Mouse (Mus musculus) MEL (cell line): Measurements from ENCODE around the gene Mxra7. TPM values are rescaled to one million over a fixed set of nuclear protein-coding genes. Genes with fewer than 3 reads are reported as not detected.

Experiments used
- DNase-seq: peaks from one replicate; pipeline ENCODE4 v3.0.0; 2011; ENCODE audit warnings: low read depth, low spot score
- H3K27ac ChIP-seq: 2 replicates; pipeline ENCODE4 v1.5.1; 2012; ENCODE audit warnings: low read depth, mild to moderate bottlenecking, control low read depth, low read length, moderate library complexity; ENCODE audit not compliant: control insufficient read depth
- H3K27me3 ChIP-seq, 2 experiments: fragments of 150-350 bp in 1 of 2; sonication (generic) in 1 of 2; 2 replicates each; pipeline ENCODE4 v1.6.1; 2012; ENCODE audit warnings: low read length in 2 of 2, mild to moderate bottlenecking in 2 of 2, improper control_type of control experiment in 1 of 2, moderate library complexity in 1 of 2; ENCODE audit not compliant: insufficient read depth in 2 of 2, control insufficient read depth in 1 of 2
- H3K36me3 ChIP-seq, 2 experiments: 2 replicates each; pipeline ENCODE4 v1.6.1; 2012 to 2014; ENCODE audit warnings: low read length in 2 of 2, improper control_type of control experiment in 1 of 2, inconsistent platforms in 1 of 2, mild to moderate bottlenecking in 1 of 2; ENCODE audit not compliant: insufficient read depth in 2 of 2, control insufficient read depth in 1 of 2
- H3K4me1 ChIP-seq, 2 experiments: fragments of 150-350 bp in 1 of 2; sonication (generic) in 1 of 2; 2 replicates each; pipeline ENCODE4 v1.6.1; 2012; ENCODE audit warnings: low read length in 2 of 2, improper control_type of control experiment in 1 of 2, mild to moderate bottlenecking in 1 of 2; ENCODE audit not compliant: insufficient read depth in 2 of 2, control insufficient read depth in 1 of 2
- H3K4me3 ChIP-seq, 2 experiments: fragments of 150-350 bp in 1 of 2; sonication (generic) in 1 of 2; 2 replicates each; pipeline ENCODE4 v1.5.1; 2012; ENCODE audit warnings: low read depth in 2 of 2, low read length in 2 of 2, mild to moderate bottlenecking in 2 of 2, moderate library complexity in 2 of 2, control low read depth in 1 of 2, improper control_type of control experiment in 1 of 2; ENCODE audit not compliant: control insufficient read depth in 1 of 2, insufficient read depth in 1 of 2
- H3K79me2 ChIP-seq: 2 replicates; pipeline ENCODE4 v1.6.1; 2012; ENCODE audit warnings: mild to moderate bottlenecking, low read length, moderate library complexity; ENCODE audit not compliant: control insufficient read depth, poor library complexity, insufficient read depth
- H3K9ac ChIP-seq: 2 replicates; pipeline ENCODE4 v1.6.1; 2012; ENCODE audit warnings: low read depth, mild to moderate bottlenecking, control low read depth, low read length, moderate library complexity; ENCODE audit not compliant: control insufficient read depth, poor library complexity, severe bottlenecking
- H3K9me3 ChIP-seq: fragments of 150-350 bp; sonication (generic); replicated peaks from 2 replicates; pipeline ENCODE4 v1.6.1; 2012; ENCODE audit warnings: mild to moderate bottlenecking, low read length, improper control_type of control experiment, moderate library complexity; ENCODE audit not compliant: insufficient read depth
- BHLHE40 ChIP-seq: IDR thresholded peaks from 2 replicates; pipeline ENCODE4 v1.6.1; 2012; ENCODE audit warnings: low read depth, mild to moderate bottlenecking, inconsistent platforms, low read length, improper control_type of control experiment, borderline replicate concordance
- ETS1 ChIP-seq: IDR thresholded peaks from 2 replicates; pipeline ENCODE4 v1.6.1; 2012; ENCODE audit warnings: low read depth, mild to moderate bottlenecking, inconsistent platforms, low read length, improper control_type of control experiment, moderate library complexity
- JUND ChIP-seq: IDR thresholded peaks from 2 replicates; pipeline ENCODE4 v1.6.1; 2011; ENCODE audit warnings: low read depth, mild to moderate bottlenecking, improper control_type of control experiment, low read length
- MAFK ChIP-seq: IDR thresholded peaks from 2 replicates; pipeline ENCODE4 v1.6.1; 2011; ENCODE audit warnings: low read depth, mild to moderate bottlenecking, low read length, improper control_type of control experiment, borderline replicate concordance
- MEF2A ChIP-seq: IDR thresholded peaks from 2 replicates; pipeline ENCODE4 v1.6.1; 2014; ENCODE audit warnings: low read depth, mild to moderate bottlenecking, inconsistent platforms, low read length, improper control_type of control experiment; ENCODE audit not compliant: poor library complexity, insufficient replicate concordance, severe bottlenecking; ENCODE audit errors: extremely low read depth
- MYB ChIP-seq: IDR thresholded peaks from 2 replicates; pipeline ENCODE4 v1.6.1; 2011; ENCODE audit warnings: mild to moderate bottlenecking, low read depth, low read length, improper control_type of control experiment
- POLR2A ChIP-seq, 2 experiments: IDR thresholded peaks; 2 replicates each; pipeline ENCODE4 v1.6.1; 2011 to 2012; ENCODE audit warnings: low read length in 2 of 2, mild to moderate bottlenecking in 2 of 2, control low read depth in 1 of 2, improper control_type of control experiment in 1 of 2, low read depth in 1 of 2, moderate library complexity in 1 of 2; ENCODE audit not compliant: control insufficient read depth in 1 of 2, insufficient read depth in 1 of 2, poor library complexity in 1 of 2
- POLR2AphosphoS2 ChIP-seq: IDR thresholded peaks from 2 replicates; pipeline ENCODE4 v1.6.1; 2011; ENCODE audit warnings: low read length, improper control_type of control experiment
- TAL1 ChIP-seq: IDR thresholded peaks from 2 replicates; pipeline ENCODE4 v1.6.1; 2012; ENCODE audit warnings: mild to moderate bottlenecking, inconsistent platforms, low read length, moderate library complexity, mixed read lengths
- TCF12 ChIP-seq: IDR thresholded peaks from 2 replicates; pipeline ENCODE4 v1.6.1; 2014; ENCODE audit warnings: low read depth, mild to moderate bottlenecking, inconsistent platforms, low read length, improper control_type of control experiment, moderate library complexity
- USF2 ChIP-seq, 2 experiments: IDR thresholded peaks; 2 replicates each; pipeline ENCODE4 v1.6.1; 2011 to 2012; ENCODE audit warnings: improper control_type of control experiment in 2 of 2, low read length in 2 of 2, borderline replicate concordance in 1 of 2, inconsistent platforms in 1 of 2, low read depth in 1 of 2, mild to moderate bottlenecking in 1 of 2; ENCODE audit not compliant: insufficient read depth in 1 of 2
- ZKSCAN1 ChIP-seq: IDR thresholded peaks from 2 replicates; pipeline ENCODE4 v1.6.1; 2012; ENCODE audit warnings: low read depth, mild to moderate bottlenecking, inconsistent platforms, low read length, improper control_type of control experiment, moderate library complexity
- polyA plus RNA-seq, 2 experiments: library from polyadenylated mRNA; stranded (reverse) in 1 of 2; unstranded in 1 of 2; fragments of >175 nt in 1 of 2; fragments of >200 nt in 1 of 2; gene quantifications; 2 replicates each; pipeline versions ENCODE4 v1.2.1 to v1.2.4; 2012; ENCODE audit warnings: low replicate concordance in 2 of 2, low read depth in 1 of 2; ENCODE audit not compliant: insufficient read length in 2 of 2, insufficient read depth in 1 of 2, missing spikeins in 1 of 2
- total RNA-seq: library from RNA; depleted of rRNA; stranded (reverse); fragments of 300-350 nt; gene quantifications from 2 replicates; pipeline ENCODE4 v1.2.3, GENCODE M21; 2012

The Mxra7 gene
- total and polyA plus RNA-seq, 3 experiments, result 2.7 to 9.3 TPM; not detected in 1

GRCm38 (mm10) chr11:116822215-116822614 is 5.6 kb downstream of the Mxra7 start (continued):
- no peak for TF ChIP-seq MEF2A
- no peak for TF ChIP-seq TCF12
- no peak for TF ChIP-seq JUND
- no peak for TF ChIP-seq ZKSCAN1

DNA sequence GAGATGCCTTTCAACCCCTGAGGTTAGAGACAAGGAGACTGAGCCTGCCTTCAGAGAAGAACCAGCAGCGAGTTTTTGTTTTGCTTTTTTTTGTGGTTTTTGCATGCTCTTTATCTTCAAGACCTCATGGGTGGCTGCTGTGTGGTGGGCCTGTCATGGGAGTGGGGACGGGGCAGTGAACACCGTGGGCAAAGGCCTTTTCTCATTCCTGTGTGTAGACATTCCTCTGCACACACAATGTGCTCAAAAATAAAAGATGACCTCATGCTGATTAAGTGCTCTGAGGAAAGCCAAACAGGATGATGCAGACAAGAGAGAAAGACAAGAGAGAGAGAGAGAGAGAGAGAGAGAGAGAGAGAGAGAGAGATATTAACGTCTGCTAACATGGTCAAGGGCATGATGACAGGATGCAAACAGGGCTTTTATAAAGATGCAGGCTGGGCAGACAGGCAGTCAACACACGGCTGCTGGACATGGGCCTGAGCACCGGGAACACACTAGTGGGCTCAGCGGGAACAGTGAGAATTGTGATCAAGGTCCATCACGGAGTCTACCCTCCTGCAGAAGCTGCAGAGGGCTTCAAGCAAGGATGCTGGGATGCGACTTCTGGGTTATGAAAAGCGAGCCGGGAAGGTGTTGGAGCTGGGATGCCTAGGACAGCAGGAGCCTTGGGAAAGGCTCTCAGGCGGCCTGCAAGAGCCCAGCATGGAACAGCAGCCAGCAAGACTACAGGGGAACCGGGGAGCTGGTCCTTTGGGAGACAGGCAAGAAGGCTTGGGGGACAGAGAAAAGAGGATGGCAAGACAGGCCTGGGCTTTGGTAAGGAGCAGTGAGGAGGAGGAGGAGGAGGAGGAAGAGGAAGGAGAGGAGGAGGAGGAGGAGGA is 6.5 kb downstream of the Mxra7 start:
- no peak overlapping the region for H3K9ac ChIP-seq
- H3K27me3 ChIP-seq, result no peaks in the 10 kb centered on the region; a peak in 2 of 4 replicates
- no peaks in the 10 kb centered on the region for H3K9me3 ChIP-seq
- no peaks in the 10 kb centered on the region for H3K79me2 ChIP-seq
- no peaks in the 10 kb centered on the region for H3K36me3 ChIP-seq
- H3K27ac ChIP-seq, result no peak overlapping the region
- no peak overlapping the region for H3K4me3 ChIP-seq
- DNase-seq, result no peak
- TF ChIP-seq POLR2A (IDR thresholded peaks at IDR 0.05; ENCODE audit: control insufficient read depth in 1 of 2, insufficient read depth in 1 of 2, low read depth in 1 of 2, low read length in 2 of 2, poor library complexity in 1 of 2) (no peak), POLR2AphosphoS2 (no peak), MYB (no peak), USF2 (IDR thresholded peaks at IDR 0.05; ENCODE audit: borderline replicate concordance in 1 of 2, insufficient read depth in 1 of 2, low read depth in 1 of 2, low read length in 2 of 2) (no peak)
- H3K4me1 ChIP-seq, result no peaks in the 10 kb centered on the region

DNA sequence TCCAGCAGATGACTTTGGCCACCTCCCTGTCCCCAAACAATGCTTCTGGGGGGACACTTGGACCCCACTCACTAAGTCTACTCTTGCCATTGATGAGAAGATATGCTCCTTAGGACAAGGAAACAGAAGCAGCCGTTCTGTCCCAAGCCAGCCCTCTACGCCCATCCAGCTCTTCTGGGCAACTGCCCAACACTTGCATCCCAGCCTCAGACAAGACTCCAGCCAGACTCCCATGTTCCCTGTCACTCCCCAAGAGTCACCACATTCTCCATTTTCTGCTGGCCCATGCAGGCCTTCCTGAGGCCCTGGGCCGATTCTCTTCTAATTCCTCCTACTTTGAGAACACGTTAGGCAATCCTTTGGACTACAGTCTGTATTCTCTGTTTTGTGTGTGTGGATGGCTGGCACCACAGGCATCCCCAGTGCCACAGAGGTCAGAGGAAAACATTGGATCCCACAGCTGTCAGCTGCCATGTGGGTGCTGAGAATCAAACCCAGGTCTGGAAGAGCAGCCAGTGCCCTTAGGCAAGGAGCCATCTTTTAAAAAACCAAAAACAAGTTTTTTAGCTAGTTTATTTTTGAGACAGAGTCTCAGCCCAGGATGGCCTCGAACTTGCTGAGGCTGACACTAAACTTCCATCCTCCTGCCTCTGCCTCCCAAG is 7.8 kb downstream of the Mxra7 start:
- Histone ChIP-seq H3K9ac (no peak overlapping the region), H3K36me3 (no peaks in the 10 kb centered on the region), H3K4me1 (no peaks in the 10 kb centered on the region), H3K9me3 (no peaks in the 10 kb centered on the region), H3K4me3 (no peak overlapping the region), H3K27me3 (no peaks in the 10 kb centered on the region; a peak in 2 of 4 replicates)
- DNase-seq, result no peak
- no peak for TF ChIP-seq MAFK
- no peak for TF ChIP-seq USF2 (IDR thresholded peaks at IDR 0.05; ENCODE audit: borderline replicate concordance in 1 of 2, insufficient read depth in 1 of 2, low read depth in 1 of 2, low read length in 2 of 2)
- no peak for TF ChIP-seq BHLHE40
- no peak for TF ChIP-seq ZKSCAN1
- no peak for TF ChIP-seq ETS1
- no peak for TF ChIP-seq MEF2A
- TF ChIP-seq TAL1, result no peak
- TF ChIP-seq, all 39 proteins: peak for 0
- Histone ChIP-seq H3K79me2 (no peaks in the 10 kb centered on the region), H3K27ac (no peak overlapping the region)
